Mouse (Mus musculus) kidney, adult 2 months (tissue): ENCODE results near the gene Traf5. TPM values are rescaled to one million over a fixed set of nuclear protein-coding genes. Genes with fewer than 3 reads are reported as not detected.
A peak's percentile ranks its signal among the peaks of the same experiment; 100 is the strongest.

Source experiments
- DNase-seq: peaks from one replicate; pipeline ENCODE4 v3.0.0; 2021
- H3K27ac ChIP-seq: fragments of 200-500 bp; 2 replicates; pipeline ENCODE4 v1.5.1; 2012; ENCODE audit warnings: low read depth, low read length, control low read depth, inconsistent platforms; ENCODE audit not compliant: insufficient read depth
- H3K27me3 ChIP-seq: fragments of 200-500 bp; replicated peaks from 2 replicates; pipeline ENCODE4 v1.6.1; 2012; ENCODE audit warnings: mild to moderate bottlenecking, moderate library complexity, low read length, inconsistent platforms; ENCODE audit not compliant: control insufficient read depth, insufficient read depth
- H3K36me3 ChIP-seq: fragments of 200-500 bp; 2 replicates; pipeline ENCODE4 v1.6.1; 2012; ENCODE audit warnings: mild to moderate bottlenecking, moderate library complexity, low read length, inconsistent platforms; ENCODE audit not compliant: control insufficient read depth, insufficient read depth
- H3K4me1 ChIP-seq: fragments of 200-500 bp; 2 replicates; pipeline ENCODE4 v1.6.1; 2011; ENCODE audit warnings: low read length; ENCODE audit not compliant: control insufficient read depth, insufficient read depth
- H3K4me3 ChIP-seq: fragments of 200-500 bp; 2 replicates; pipeline ENCODE4 v1.5.1; 2011; ENCODE audit warnings: mild to moderate bottlenecking, low read depth, low read length, control low read depth; ENCODE audit not compliant: insufficient read depth
- CTCF ChIP-seq: fragments of 200-500 bp; conservative IDR thresholded peaks from 2 replicates; pipeline ENCODE4 v1.5.1; 2011; ENCODE audit warnings: low read depth, mild to moderate bottlenecking, control low read depth, low read length, moderate library complexity, mixed read lengths; ENCODE audit not compliant: insufficient read depth, insufficient read length
- POLR2A ChIP-seq: fragments of 200-500 bp; IDR thresholded peaks from one replicate; pipeline ENCODE4 v1.6.1; 2011; ENCODE audit warnings: low read depth, low read length, control low read depth
- WGBS: fragments of 180-500 bp; shearing (Covaris S2); methylation state at CpG from one replicate; pipeline ENCODE4 v1.1.7; 2018; 5-methylcytosine and 5-hydroxymethylcytosine counted together
- polyA plus RNA-seq: library from polyadenylated mRNA; depleted of rRNA; stranded (reverse); fragments of >200 nt; gene quantifications from 2 replicates; pipeline ENCODE4 v1.2.3, GENCODE M21; 2012

The Traf5 gene
- polyA plus RNA-seq, 1 experiment, result 13.6 TPM

DNA sequence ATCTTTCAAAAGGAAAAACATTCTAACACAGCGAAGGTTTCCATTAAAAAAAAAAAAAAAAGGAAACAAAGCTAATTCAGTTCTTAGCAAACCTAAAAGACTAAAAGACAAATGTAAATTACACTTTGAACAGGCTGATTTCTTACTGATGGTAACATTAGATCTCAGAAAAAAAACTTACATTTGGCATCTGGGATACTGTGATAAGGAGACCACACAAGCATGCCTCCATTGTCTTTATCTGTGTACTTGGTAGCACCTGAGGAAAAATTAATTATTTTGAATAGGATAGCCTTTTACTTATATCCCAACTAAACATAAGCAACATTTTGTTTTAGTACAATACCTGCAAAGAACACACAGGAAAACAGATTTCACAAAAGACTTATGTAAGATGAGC is 37.8 kb upstream of the Traf5 start:
- H3K27ac ChIP-seq, result no peak overlapping the region
- H3K36me3 ChIP-seq, result peaks cover 5% of the 10 kb centered on the region
- H3K27me3 ChIP-seq, result no peaks in the 10 kb centered on the region
- TF ChIP-seq CTCF (no peak), POLR2A (no peak)
- H3K4me1 ChIP-seq, result no peaks in the 10 kb centered on the region
- DNase-seq, result no peak
- 88% methylated on average over 1 of the region's 1 CpGs for WGBS
- H3K4me3 ChIP-seq, result no peak overlapping the region

DNA sequence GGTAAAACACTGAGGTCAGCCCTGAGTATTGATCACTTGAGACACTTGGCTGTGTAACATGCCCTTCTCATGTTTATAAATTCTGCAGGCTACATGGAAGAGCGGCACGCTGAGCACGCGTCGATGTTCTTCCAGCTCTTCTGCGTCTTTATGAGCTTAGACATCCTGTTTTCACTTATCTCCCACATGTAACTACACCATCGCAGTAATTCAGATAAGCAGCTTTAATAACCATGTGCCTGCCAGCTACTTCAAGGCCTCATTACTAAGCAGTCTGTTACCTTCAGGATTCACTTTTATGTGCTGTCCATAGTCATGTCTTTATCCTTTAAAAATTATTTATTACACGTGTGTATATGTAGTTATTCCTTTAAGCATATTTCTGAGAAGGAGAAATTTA is 36.0 kb upstream of the Traf5 start:
- TF ChIP-seq CTCF (no peak), POLR2A (no peak)
- no peak overlapping the region; the same call in 1 of the 2 replicates for H3K27ac ChIP-seq
- no peaks in the 10 kb centered on the region for H3K27me3 ChIP-seq
- H3K36me3 ChIP-seq, result peaks cover 6% of the 10 kb centered on the region
- 93% methylated on average over 8 of the region's 8 CpGs for WGBS
- no peaks in the 10 kb centered on the region for H3K4me1 ChIP-seq
- no peak for DNase-seq
- no peak overlapping the region for H3K4me3 ChIP-seq

DNA sequence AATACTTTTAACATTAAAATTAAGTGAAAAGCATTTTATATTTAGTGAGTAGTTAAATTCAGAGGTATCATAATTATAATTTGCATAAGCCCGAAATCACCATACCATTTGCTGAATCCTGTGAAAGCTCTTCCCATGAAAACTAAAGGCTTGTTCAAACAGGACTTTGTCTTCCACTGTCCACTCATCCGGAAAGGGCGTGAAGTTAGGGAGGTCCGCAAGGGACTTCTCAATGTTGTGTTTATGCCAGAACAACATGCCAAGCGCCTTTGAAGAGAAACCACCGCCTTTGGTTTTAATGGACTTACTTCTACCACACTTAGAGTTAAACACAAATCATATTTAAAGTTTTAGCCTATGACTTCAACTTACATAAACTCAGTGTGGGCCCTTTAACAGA is 33.4 kb upstream of the Traf5 start:
- Histone ChIP-seq H3K4me3 (no peak overlapping the region), H3K4me1 (no peaks in the 10 kb centered on the region), H3K36me3 (peaks cover 12% of the 10 kb centered on the region), H3K27me3 (no peaks in the 10 kb centered on the region), H3K27ac (no peak overlapping the region)
- TF ChIP-seq CTCF, result no peak
- TF ChIP-seq POLR2A, result no peak
- 51% methylated on average over 6 of the region's 6 CpGs for WGBS
- peak; percentile 87 for DNase-seq

DNA sequence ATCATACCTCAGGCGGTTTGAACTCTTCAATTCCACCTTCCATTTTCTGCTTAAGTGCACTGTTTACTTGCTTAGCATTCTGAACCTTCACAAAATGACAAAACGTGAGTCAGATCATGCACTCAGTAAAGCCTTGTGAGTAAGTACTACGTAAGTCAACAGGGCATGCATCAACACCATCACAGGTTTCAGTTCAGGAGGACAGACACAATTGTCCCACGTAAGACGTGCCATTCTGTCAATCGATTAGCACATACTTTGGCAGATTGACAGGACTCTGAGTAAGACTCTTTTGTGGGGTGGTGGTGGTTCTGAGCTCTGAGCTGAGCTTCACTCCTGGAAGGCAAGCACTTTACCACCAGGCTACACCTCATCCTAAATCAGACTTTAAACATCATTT is 23.9 kb upstream of the Traf5 start:
- no peaks in the 10 kb centered on the region for H3K4me1 ChIP-seq
- H3K36me3 ChIP-seq, result peaks cover 15% of the 10 kb centered on the region
- H3K27me3 ChIP-seq, result no peaks in the 10 kb centered on the region
- TF ChIP-seq POLR2A, result no peak
- no peak for TF ChIP-seq CTCF
- no peak for DNase-seq
- H3K27ac ChIP-seq, result no peak overlapping the region
- 86% methylated on average over 6 of the region's 6 CpGs for WGBS
- H3K4me3 ChIP-seq, result no peak overlapping the region

DNA sequence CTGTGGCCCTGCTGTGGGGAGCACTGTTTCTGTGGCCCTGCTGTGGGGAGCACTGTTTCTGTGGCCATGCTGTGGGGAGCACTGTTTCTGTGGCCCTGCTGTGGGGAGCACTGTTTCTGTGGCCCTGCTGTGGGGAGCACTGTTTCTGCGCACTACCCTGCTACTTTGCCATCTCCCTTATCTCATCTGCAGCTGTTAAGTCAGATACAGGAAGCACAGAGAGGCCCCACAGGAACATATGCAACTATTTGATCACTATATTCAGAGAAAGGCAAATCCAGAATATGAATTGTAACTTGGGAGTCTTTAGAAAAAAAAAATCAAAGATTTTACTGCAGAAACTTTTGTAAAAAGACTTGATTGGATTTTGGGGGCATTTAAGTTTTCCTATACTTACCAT is 23.0 kb upstream of the Traf5 start:
- Histone ChIP-seq H3K27me3 (no peaks in the 10 kb centered on the region), H3K36me3 (peaks cover 11% of the 10 kb centered on the region), H3K4me3 (no peak overlapping the region), H3K4me1 (no peaks in the 10 kb centered on the region), H3K27ac (no peak overlapping the region)
- TF ChIP-seq CTCF (no peak), POLR2A (no peak)
- 100% methylated on average over 1 of the region's 1 CpGs for WGBS
- no peak for DNase-seq

DNA sequence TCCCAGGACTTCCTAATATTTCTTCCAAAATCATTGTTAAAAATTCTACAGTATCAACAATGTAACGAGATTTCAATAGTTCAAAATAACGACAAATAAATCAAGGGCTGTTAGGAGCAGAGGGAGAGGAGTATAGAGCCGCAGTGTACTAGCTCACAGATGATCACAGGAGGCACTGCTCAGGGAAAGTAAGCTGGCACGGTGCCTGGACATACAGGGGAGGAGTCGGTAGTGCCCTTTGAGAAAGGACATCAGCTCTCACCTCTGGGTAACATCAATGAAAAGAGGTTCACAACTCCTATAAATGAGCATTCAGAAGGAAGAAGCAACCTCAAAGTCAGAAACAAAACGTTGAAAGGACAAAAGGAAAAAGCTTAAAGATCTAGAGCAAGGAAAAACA is 16.8 kb upstream of the Traf5 start:
- WGBS, result 37% methylated on average over 6 of the region's 6 CpGs
- Histone ChIP-seq H3K36me3 (peaks cover 3% of the 10 kb centered on the region), H3K4me3 (no peak overlapping the region), H3K4me1 (peaks cover 4% of the 10 kb centered on the region; the same call in 1 of the 2 replicates), H3K27me3 (no peaks in the 10 kb centered on the region), H3K27ac (no peak overlapping the region)
- TF ChIP-seq CTCF, result no peak
- no peak for TF ChIP-seq POLR2A
- peak; percentile 81 for DNase-seq

DNA sequence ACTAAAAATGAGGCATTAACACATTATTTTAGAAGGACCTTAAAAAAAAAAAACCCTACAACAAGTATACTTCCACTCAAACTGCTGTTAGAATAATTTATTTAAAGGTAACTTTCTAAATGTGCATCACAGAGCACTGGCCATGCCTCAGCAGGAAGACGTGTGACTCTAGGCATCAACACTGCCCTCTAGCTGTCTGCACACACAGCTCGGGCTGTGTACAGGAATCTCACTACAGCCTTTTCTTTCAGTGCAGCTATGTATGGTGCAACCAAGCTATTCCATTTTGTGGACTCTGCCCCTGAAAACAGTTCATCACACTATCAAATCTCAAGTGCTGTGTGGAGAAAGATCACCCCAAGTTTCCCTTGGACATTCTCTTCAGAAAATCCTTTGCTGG is 15.0 kb upstream of the Traf5 start:
- Histone ChIP-seq H3K27me3 (no peaks in the 10 kb centered on the region), H3K4me3 (no peak overlapping the region), H3K4me1 (peaks cover 16% of the 10 kb centered on the region), H3K36me3 (peaks cover 2% of the 10 kb centered on the region; the same call in 1 of the 2 replicates), H3K27ac (no peak overlapping the region)
- 10% methylated on average over 2 of the region's 2 CpGs for WGBS
- peak; percentile 68 for DNase-seq
- TF ChIP-seq POLR2A (no peak), CTCF (peak; percentile 85)
